Mouse (Mus musculus) neutrophil, adult 59 days (primary cell): ENCODE data around the gene Hist1h2ai. TPM values are rescaled to one million over a fixed set of nuclear protein-coding genes. Genes with fewer than 3 reads are reported as not detected.

Source experiments
- total RNA-seq, 2 experiments: library from RNA; stranded (reverse); gene quantifications; 1 replicate in 1 of 2; 2 replicates in 1 of 2; pipeline ENCODE4 v1.2.4; 2023

The Hist1h2ai gene
- 100 to 1,000 TPM; 322 to 368 TPM for total RNA-seq

GRCm38 (mm10) chr13:21715864-21716539 is at the start of gene Hist1h2ai, which contains the start of gene Hist1h2bl:
Gene Hist1h2ai (plus strand): TSS chr13:21716422.
Gene Hist1h2bl (minus strand): TSS chr13:21716143.

GRCm38 (mm10) chr13:21677305-21677704 is 38.9 kb upstream of the Hist1h2ai start, which contains the start of gene Olfr1360:
Gene Olfr1360 (minus strand): TSS chr13:21677405.

GRCm38 (mm10) chr13:21697811-21698210 is 18.4 kb upstream of the Hist1h2ai start, which contains the start of gene Olfr1359:
Gene Olfr1359 (plus strand): TSS chr13:21698111.

GRCm38 (mm10) chr13:21717397-21718357 is 1.5 kb downstream of the Hist1h2ai start, which contains the start of gene Hist1h3h:
Gene Hist1h3h (plus strand): TSS chr13:21717659.

GRCm38 (mm10) chr13:21721757-21722372 is 5.6 kb downstream of the Hist1h2ai start, which contains the start of gene Hist1h2bm:
Gene Hist1h2bm (plus strand): TSS chr13:21722044.

GRCm38 (mm10) chr13:21734906-21735767 is 18.9 kb downstream of the Hist1h2ai start, which contains the start of gene Hist1h4j:
Gene Hist1h4j (plus strand): TSS chr13:21735064.

GRCm38 (mm10) chr13:21750159-21751017 is 34.2 kb downstream of the Hist1h2ai start, which contains the start of gene Hist1h4k:
Gene Hist1h4k (minus strand): TSS chr13:21750505.

GRCm38 (mm10) chr13:21753524-21754285 is 37.5 kb downstream of the Hist1h2ai start, which contains the start of the genes Hist1h2ak and Hist1h2bn:
Gene Hist1h2ak (minus strand): TSS chr13:21753827.
Gene Hist1h2bn (plus strand): TSS chr13:21754123.

Other genes starting within 250 kb of the Hist1h2ai start
- under 1 TPM; 0.24 to 0.26 TPM for gene Nkapl, start 247.9 kb upstream of the Hist1h2ai start, total RNA-seq
- gene Zkscan4, start 237.5 kb upstream of the Hist1h2ai start, total RNA-seq = under 1 TPM; 0.20 TPM
- gene Gm10065, start 237.0 kb upstream of the Hist1h2ai start, total RNA-seq = not detected
- 1 to 10 TPM; 2.7 to 3.4 TPM for gene AK157302, start 221.2 kb upstream of the Hist1h2ai start, total RNA-seq
- gene Gm11273, start 215.0 kb upstream of the Hist1h2ai start, total RNA-seq = 10 to 100 TPM; 18.9 to 19.1 TPM
- gene Zkscan8, start 185.3 kb upstream of the Hist1h2ai start, total RNA-seq = 1 to 10 TPM; 3.8 to 3.9 TPM
- gene Olfr1366, start 173.6 kb upstream of the Hist1h2ai start, total RNA-seq = not detected
- not detected for gene Olfr1535, start 156.5 kb upstream of the Hist1h2ai start, total RNA-seq
- not detected for gene Olfr1364, start 134.7 kb upstream of the Hist1h2ai start, total RNA-seq
- gene Olfr1362, start 102.4 kb upstream of the Hist1h2ai start, total RNA-seq = not detected
- gene Olfr11, start 73.9 kb upstream of the Hist1h2ai start, total RNA-seq = not detected
- gene Olfr1361, start 53.0 kb upstream of the Hist1h2ai start, total RNA-seq = not detected
- not detected for gene Olfr1360, start 39.0 kb upstream of the Hist1h2ai start, total RNA-seq
- gene Olfr1359, start 18.3 kb upstream of the Hist1h2ai start, total RNA-seq = not detected
- 1,000 to 10,000 TPM; 1,007 to 1,037 TPM for gene Hist1h2bl, start 279 bp upstream of the Hist1h2ai start, total RNA-seq
- 1,000 to 10,000 TPM; 1,636 to 1,682 TPM for gene Hist1h3h, start 1.2 kb downstream of the Hist1h2ai start, total RNA-seq
- 100 to 1,000 TPM; 245 to 302 TPM for gene Hist1h2bm, start 5.6 kb downstream of the Hist1h2ai start, total RNA-seq
- gene Hist1h4j, start 18.6 kb downstream of the Hist1h2ai start, total RNA-seq = 100 to 1,000 TPM; 162 to 165 TPM
- gene Hist1h4k, start 34.1 kb downstream of the Hist1h2ai start, total RNA-seq = 1,000 to 10,000 TPM; 2,386 to 2,430 TPM
- gene Hist1h2ak, start 37.4 kb downstream of the Hist1h2ai start, total RNA-seq = 100 to 1,000 TPM; 426 to 441 TPM
- 100 to 1,000 TPM; 695 to 749 TPM for gene Hist1h2bn, start 37.7 kb downstream of the Hist1h2ai start, total RNA-seq
- gene Hist1h1b, start 64.2 kb downstream of the Hist1h2ai start, total RNA-seq = 100 to 1,000 TPM; 583 to 676 TPM
- 1,000 to 10,000 TPM; 1,324 to 1,491 TPM for gene Hist1h3i, start 66.9 kb downstream of the Hist1h2ai start, total RNA-seq
- 100 to 1,000 TPM; 204 to 209 TPM for gene Hist1h2an, start 70.8 kb downstream of the Hist1h2ai start, total RNA-seq
- gene Hist1h2bp, start 71.0 kb downstream of the Hist1h2ai start, total RNA-seq = 100 to 1,000 TPM; 485 to 544 TPM
- 1,000 to 10,000 TPM; 1,192 to 1,249 TPM for gene Hist1h2bq, start 93.8 kb downstream of the Hist1h2ai start, total RNA-seq
- gene Hist1h2ao, start 94.0 kb downstream of the Hist1h2ai start, total RNA-seq = 1,000 to 10,000 TPM; 2,019 to 2,366 TPM
- 1,000 to 10,000 TPM; 1,248 to 1,288 TPM for gene Hist1h4m, start 95.3 kb downstream of the Hist1h2ai start, total RNA-seq
- gene Hist1h4n, start 115.8 kb downstream of the Hist1h2ai start, total RNA-seq = 100 to 1,000 TPM; 891 to 923 TPM
- 100 to 1,000 TPM; 561 to 647 TPM for gene Hist1h2ap, start 117.1 kb downstream of the Hist1h2ai start, total RNA-seq
- 1,000 to 10,000 TPM; 1,178 to 1,241 TPM for gene Hist1h2br, start 117.3 kb downstream of the Hist1h2ai start, total RNA-seq
- gene Zfp184, start 228.7 kb downstream of the Hist1h2ai start, total RNA-seq = under 1 TPM; 0.69 to 0.84 TPM